Mouse (Mus musculus) hindbrain, embryonic 14.5 days (tissue): ENCODE measurements around the gene Zbtb25. TPM values are rescaled to one million over a fixed set of nuclear protein-coding genes. Genes with fewer than 3 reads are reported as not detected.

ENCODE experiments used
- polyA plus RNA-seq: library from polyadenylated mRNA; unstranded; fragments of >200 nt; fragmentation: Nextera tagmentation; extraction: Ambion mirVana; gene quantifications from 2 replicates; pipeline ENCODE4 v1.2.1, GENCODE M21; 2014

The Zbtb25 gene
- polyA plus RNA-seq, 1 experiment from 2014 or later, result 16.0 TPM

Other genes with a start within 250 kb of the Zbtb25 start
- gene Esr2, start 192.3 kb downstream of the Zbtb25 start, polyA plus RNA-seq, result 0.08 and 0.31 TPM in 2 replicates
- gene Tex21, start 122.9 kb downstream of the Zbtb25 start, polyA plus RNA-seq, result 0.09 TPM in 1 of 2 replicates, not detected in the other
- gene Mthfd1, start 114.3 kb downstream of the Zbtb25 start, polyA plus RNA-seq, result 30.5 and 37.2 TPM in 2 replicates
- 11.8 and 12.1 TPM in 2 replicates for gene Akap5, start 44.7 kb downstream of the Zbtb25 start, polyA plus RNA-seq
- gene Zbtb1, start 664 bp upstream of the Zbtb25 start, polyA plus RNA-seq, result 4.2 and 4.7 TPM in 2 replicates
- gene Hspa2, start 34.6 kb upstream of the Zbtb25 start, polyA plus RNA-seq, result 6.4 and 7.9 TPM in 2 replicates
- gene Ppp1r36, start 47.9 kb upstream of the Zbtb25 start, polyA plus RNA-seq, result 1.8 and 2.6 TPM in 2 replicates
- 1.3 and 1.6 TPM in 2 replicates for gene Plekhg3, start 161.3 kb upstream of the Zbtb25 start, polyA plus RNA-seq